Mouse (Mus musculus): ENCODE measurements around the gene Megf6. TPM values are rescaled to one million over a fixed set of nuclear protein-coding genes. Genes with fewer than 3 reads are reported as not detected.

Gene Megf6
- total and polyA plus RNA-seq, 3 experiments: not detected

GRCm38 (mm10) chr4:154160538-154161390 lies 9.8 kb upstream of the Megf6 start, which contains the start of gene Tprgl (continued):
- no peak for TF ChIP-seq PAX5 (IDR thresholded peaks at IDR 0.05; ENCODE audit: low read length)
- TF ChIP-seq IRF4 (IDR thresholded peaks at IDR 0.05; ENCODE audit: low read depth, low read length): no peak
- TF ChIP-seq TCF12 (IDR thresholded peaks at IDR 0.05; ENCODE audit: low read depth, low read length): no peak
- peak; percentile 99 for TF ChIP-seq SIN3A (IDR thresholded peaks at IDR 0.05; ENCODE audit: low read length)
- TF ChIP-seq MAFK (IDR thresholded peaks at IDR 0.05; ENCODE audit: insufficient replicate concordance, low read length): no peak
- no peak for TF ChIP-seq USF2 (conservative IDR thresholded peaks at IDR 0.05; ENCODE audit: low read depth, low read length)
- TF ChIP-seq POLR2A (IDR thresholded peaks at IDR 0.05; ENCODE audit: low read depth, low read length): peak; percentile 59; the same call in 1 of the 2 replicates
- no peak for TF ChIP-seq RAD21 (IDR thresholded peaks at IDR 0.05; ENCODE audit: low read depth, low read length)
- TF ChIP-seq UBTF (IDR thresholded peaks at IDR 0.05; ENCODE audit: low read depth, low read length): no peak

GRCm38 (mm10) chr4:154163296-154163695 lies 7.2 kb upstream of the Megf6 start:
- TF ChIP-seq ZC3H11A (IDR thresholded peaks at IDR 0.05; ENCODE audit: low read depth, low read length) (no peak), RAD21 (IDR thresholded peaks at IDR 0.05; ENCODE audit: low read depth, low read length) (peak; percentile 64), MYC (IDR thresholded peaks at IDR 0.05; ENCODE audit: low read depth, low read length) (0 out of 2 replicates have a peak, but pooled peaks have one; percentile 17), MEF2A (IDR thresholded peaks at IDR 0.05; ENCODE audit: borderline replicate concordance, low read depth, low read length) (no peak), POLR2A (IDR thresholded peaks at IDR 0.05; ENCODE audit: low read depth, low read length) (no peak), SMC3 (IDR thresholded peaks at IDR 0.05; ENCODE audit: low read depth, low read length) (peak; percentile 74), CTCF (conservative IDR thresholded peaks at IDR 0.05 in 1 of 2, IDR thresholded peaks at IDR 0.05 in 1 of 2; ENCODE audit: low read depth in 2 of 2, low read length in 2 of 2) (peak; percentile 77 to 81)
- H3K79me2 ChIP-seq (replicated peaks; ENCODE audit: control insufficient read depth, extremely low read depth, insufficient read depth, poor library complexity, severe bottlenecking): no peaks in the 10 kb centered on the region
- in situ Hi-C loops (cut with MboI; ENCODE audit: low pct_ligation_motif_present, low pct_unique_long_range_greater_than_20kb, low sequenced_read_pairs) (no loop called here), dilution Hi-C loops (cut with MboI; ENCODE audit: extremely low pct_ligation_motif_present, extremely low pct_unique_long_range_greater_than_20kb, low sequenced_read_pairs) (no loop called here)
- no peak overlapping the region for H3K27ac ChIP-seq (ENCODE audit: insufficient read depth, low read depth)
- H3K9me3 ChIP-seq (replicated peaks; ENCODE audit: low read length): no peaks in the 10 kb centered on the region
- no peak overlapping the region for H3K4me2 ChIP-seq (ENCODE audit: insufficient read depth, low read depth, poor library complexity, severe bottlenecking)
- peaks cover 13 to 20% of the 10 kb centered on the region in 2 experiments for H3K4me1 ChIP-seq (ENCODE audit: control insufficient read depth in 1 of 2, insufficient read depth in 2 of 2)
- H3K27me3 ChIP-seq (replicated peaks): peaks cover 17% of the 10 kb centered on the region
- DNase-seq (ENCODE audit: extremely low read depth): peak; percentile 68
- H3K9ac ChIP-seq (ENCODE audit: insufficient read depth, low read depth): no peak overlapping the region
- H3K36me3 ChIP-seq (replicated peaks in 1 of 2; ENCODE audit: control insufficient read depth in 1 of 2, insufficient read depth in 1 of 2, low read length in 1 of 2): peaks cover 9 to 11% of the 10 kb centered on the region in 2 experiments
- H3K4me3 ChIP-seq (replicated peaks in 1 of 3; ENCODE audit: low read depth in 2 of 3, low read length in 2 of 3, poor library complexity in 1 of 3): no peak overlapping the region

- Histone ChIP-seq H3K27me3 (replicated peaks) (peaks cover 49% of the 10 kb centered on the region), H3K36me3 (replicated peaks in 1 of 2; ENCODE audit: control insufficient read depth in 1 of 2, insufficient read depth in 1 of 2, low read length in 1 of 2) (no peaks in the 10 kb centered on the region), H3K27ac (ENCODE audit: insufficient read depth, low read depth) (no peak overlapping the region), H3K4me2 (ENCODE audit: insufficient read depth, low read depth, poor library complexity, severe bottlenecking) (no peak overlapping the region), H3K9me3 (replicated peaks; ENCODE audit: low read length) (peaks cover 8% of the 10 kb centered on the region), H3K4me1 (ENCODE audit: control insufficient read depth in 1 of 2, insufficient read depth in 2 of 2) (no peaks in the 10 kb centered on the region), H3K9ac (ENCODE audit: insufficient read depth, low read depth) (no peak overlapping the region), H3K79me2 (replicated peaks; ENCODE audit: control insufficient read depth, extremely low read depth, insufficient read depth, poor library complexity, severe bottlenecking) (no peaks in the 10 kb centered on the region), H3K4me3 (replicated peaks in 1 of 3; ENCODE audit: low read depth in 2 of 3, low read length in 2 of 3, poor library complexity in 1 of 3) (no peak overlapping the region)
- in situ Hi-C loops (cut with MboI; ENCODE audit: low pct_ligation_motif_present, low pct_unique_long_range_greater_than_20kb, low sequenced_read_pairs) (loop anchor here (5.0 kb wide), 1 partner anchor 40 kb away; no protein-coding TSS in a partner anchor), dilution Hi-C loops (cut with MboI; ENCODE audit: extremely low pct_ligation_motif_present, extremely low pct_unique_long_range_greater_than_20kb, low sequenced_read_pairs) (no loop called here)
- peak; percentile 33 for DNase-seq (ENCODE audit: extremely low read depth)
- peak; percentile 55 for TF ChIP-seq SMC3 (IDR thresholded peaks at IDR 0.05; ENCODE audit: low read depth, low read length)
- no peak for TF ChIP-seq POLR2AphosphoS2 (IDR thresholded peaks at IDR 0.05; ENCODE audit: low read depth, low read length)
- TF ChIP-seq CTCF (conservative IDR thresholded peaks at IDR 0.05 in 1 of 2, IDR thresholded peaks at IDR 0.05 in 1 of 2; ENCODE audit: low read depth in 2 of 2, low read length in 2 of 2): peak; percentile 68 to 69; a peak in 3 of 4 replicates
- TF ChIP-seq ZC3H11A (IDR thresholded peaks at IDR 0.05; ENCODE audit: low read depth, low read length): no peak
- TF ChIP-seq ZMIZ1 (IDR thresholded peaks at IDR 0.05; ENCODE audit: low read depth, low read length): no peak
- no peak for TF ChIP-seq ZNF384 (IDR thresholded peaks at IDR 0.05; ENCODE audit: low read depth, low read length)
- no peak for TF ChIP-seq CHD1 (IDR thresholded peaks at IDR 0.05; ENCODE audit: low read depth, low read length)
- TF ChIP-seq BHLHE40 (IDR thresholded peaks at IDR 0.05; ENCODE audit: low read depth, low read length): no peak
- TF ChIP-seq MAFK (IDR thresholded peaks at IDR 0.05; ENCODE audit: insufficient replicate concordance, low read length): no peak
- no peak for TF ChIP-seq IRF4 (IDR thresholded peaks at IDR 0.05; ENCODE audit: low read depth, low read length)
- TF ChIP-seq JUND (conservative IDR thresholded peaks at IDR 0.05; ENCODE audit: low read depth, low read length): no peak
- peak; percentile 39 for TF ChIP-seq RAD21 (IDR thresholded peaks at IDR 0.05; ENCODE audit: low read depth, low read length)
- TF ChIP-seq HCFC1 (IDR thresholded peaks at IDR 0.05; ENCODE audit: low read depth, low read length): no peak
- TF ChIP-seq JUN (IDR thresholded peaks at IDR 0.05; ENCODE audit: insufficient read depth, low read depth, low read length): no peak
- TF ChIP-seq PAX5 (IDR thresholded peaks at IDR 0.05; ENCODE audit: low read length): no peak
- no peak for TF ChIP-seq MEF2A (IDR thresholded peaks at IDR 0.05; ENCODE audit: borderline replicate concordance, low read depth, low read length)
Measured at GRCm38 (mm10) chr4:154167053-154167452, 3.5 kb upstream of the Megf6 start.

All from CH12.LX (cell line).